Mouse (Mus musculus) intestine, embryonic 16.5 days (tissue): ENCODE results near the gene Spata31d1a. TPM values are rescaled to one million over a fixed set of nuclear protein-coding genes. Genes with fewer than 3 reads are reported as not detected.
"Not testable (repeated sequence)": the region's sequence is repeated elsewhere in the genome, so short reads cannot be mapped to it uniquely, and the experiment has no call there.

Source experiments
- ATAC-seq: fragments of 200-750 bp; cut with Nextera tagmentation; 2 replicates; pipeline ENCODE4 v1.8.0; 2017; ENCODE audit warnings: moderate TSS enrichment, moderate library complexity
- H3K27ac ChIP-seq: fragments of 300-500 bp; sonication (generic); 2 replicates; pipeline ENCODE4 v1.5.1; 2014; ENCODE audit warnings: mild to moderate bottlenecking, low read length
- H3K27me3 ChIP-seq: fragments of 300-500 bp; sonication (generic); replicated peaks from 2 replicates; pipeline ENCODE4 v1.6.1; 2014; ENCODE audit warnings: low read length, control low read depth, mixed read lengths; ENCODE audit not compliant: control insufficient read depth, insufficient read depth
- H3K36me3 ChIP-seq: fragments of 300-500 bp; sonication (generic); 2 replicates; pipeline ENCODE4 v1.6.1; 2014; ENCODE audit warnings: low read length, control low read depth; ENCODE audit not compliant: control insufficient read depth, insufficient read depth
- H3K4me1 ChIP-seq: fragments of 300-500 bp; sonication (generic); 2 replicates; pipeline ENCODE4 v1.6.1; 2014; ENCODE audit warnings: low read length, control low read depth, mixed read lengths; ENCODE audit not compliant: control insufficient read depth, insufficient read depth
- H3K4me2 ChIP-seq: fragments of 300-500 bp; sonication (generic); 2 replicates; pipeline ENCODE4 v1.6.1; 2014; ENCODE audit warnings: low read depth, low read length, control low read depth
- H3K4me3 ChIP-seq: fragments of 300-500 bp; sonication (generic); 2 replicates; pipeline ENCODE4 v1.5.1; 2014; ENCODE audit warnings: mild to moderate bottlenecking, low read length
- H3K9ac ChIP-seq: fragments of 300-500 bp; sonication (generic); 2 replicates; pipeline ENCODE4 v1.6.1; 2014; ENCODE audit warnings: low read depth, low read length
- H3K9me3 ChIP-seq: fragments of 300-500 bp; sonication (generic); 2 replicates; pipeline ENCODE4 v1.6.1; 2016; ENCODE audit warnings: low read length, control low read depth; ENCODE audit not compliant: control insufficient read depth
- WGBS: fragments of 180-500 bp; shearing (Covaris S2); extraction: QIAGEN DNeasy Blood & Tissue Kit; methylation state at CpG from one replicate; pipeline ENCODE4 v1.1.7; 2014; 5-methylcytosine and 5-hydroxymethylcytosine counted together
- polyA plus RNA-seq: library from polyadenylated mRNA; unstranded; fragments of >200 nt; fragmentation: Nextera tagmentation; extraction: Ambion mirVana; gene quantifications from 2 replicates; pipeline ENCODE4 v1.2.1, GENCODE M21; 2015

Gene Spata31d1a
- polyA plus RNA-seq, 1 experiment from 2014 or later = not detected

DNA sequence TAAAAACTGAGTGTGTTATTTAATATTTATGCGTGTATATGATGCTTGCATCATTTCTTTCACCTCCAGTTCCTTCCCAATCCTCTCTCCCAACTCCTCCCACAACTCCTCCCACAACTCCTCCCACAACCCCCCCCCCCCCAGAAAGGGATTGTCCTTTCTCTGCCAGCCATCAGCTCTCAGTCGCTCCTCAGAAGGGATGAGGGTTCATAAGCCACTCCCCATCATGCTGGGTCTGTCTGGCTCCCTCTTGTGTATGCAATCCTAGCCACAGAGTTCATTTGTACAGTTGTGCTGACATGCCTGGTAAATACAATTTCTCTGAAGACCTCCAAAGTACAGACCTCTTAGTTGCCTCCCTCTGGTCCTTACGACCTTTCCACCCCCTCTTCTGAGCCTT lies 25.1 kb upstream of the Spata31d1a start:
- peak; percentile 68 for ATAC-seq
- H3K27ac ChIP-seq = no peak overlapping the region
- no peaks in the 10 kb centered on the region; the same call in 1 of the 2 replicates for H3K4me1 ChIP-seq
- H3K9ac ChIP-seq = no peak overlapping the region
- H3K9me3 ChIP-seq = no peaks in the 10 kb centered on the region
- H3K27me3 ChIP-seq = no peaks in the 10 kb centered on the region
- WGBS = 28% methylated on average over 3 of the region's 3 CpGs
- no peak overlapping the region for H3K4me3 ChIP-seq
- H3K4me2 ChIP-seq = no peak overlapping the region
- H3K36me3 ChIP-seq = no peaks in the 10 kb centered on the region

GRCm38 (mm10) chr13:59734347-59734746 lies 24.2 kb upstream of the Spata31d1a start:
- not testable (repeated sequence) for H3K36me3 ChIP-seq, H3K4me2 ChIP-seq, H3K27me3 ChIP-seq, H3K4me3 ChIP-seq, H3K9ac ChIP-seq, H3K4me1 ChIP-seq, H3K9me3 ChIP-seq, H3K27ac ChIP-seq
- 34% methylated on average over 6 of the region's 6 CpGs for WGBS
- ATAC-seq = peak; percentile 47

DNA sequence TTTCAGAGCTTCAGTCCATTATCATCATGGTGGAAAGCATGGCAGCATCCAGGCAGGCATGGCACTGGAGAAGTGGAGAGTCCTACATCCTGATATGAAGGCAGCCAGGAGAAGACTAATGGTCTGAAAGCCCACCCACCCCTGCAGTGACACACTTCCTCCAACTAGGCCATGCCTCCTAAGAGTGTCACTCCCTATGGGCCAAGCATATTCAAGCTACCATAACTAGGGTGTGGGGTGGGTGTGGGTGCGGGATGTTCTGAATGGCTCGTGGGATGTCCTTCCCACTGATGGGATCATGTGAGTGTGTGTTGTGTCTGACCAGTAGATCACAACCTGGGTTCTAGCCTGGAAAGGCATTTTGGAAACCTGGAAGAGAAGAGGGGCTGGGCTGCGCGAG lies 23.8 kb upstream of the Spata31d1a start:
- Histone ChIP-seq H3K4me3 (no peak overlapping the region), H3K4me1 (no peaks in the 10 kb centered on the region; the same call in 1 of the 2 replicates), H3K36me3 (no peaks in the 10 kb centered on the region), H3K9ac (no peak overlapping the region), H3K27me3 (no peaks in the 10 kb centered on the region), H3K9me3 (no peaks in the 10 kb centered on the region), H3K27ac (no peak overlapping the region), H3K4me2 (no peak overlapping the region)
- 84% methylated on average over 2 of the region's 4 CpGs for WGBS
- ATAC-seq = 0 out of 2 replicates have a peak, but pooled peaks have one; percentile 35

- H3K36me3 ChIP-seq = no peaks in the 10 kb centered on the region
- no peaks in the 10 kb centered on the region; the same call in 1 of the 2 replicates for H3K4me1 ChIP-seq
- H3K9me3 ChIP-seq = no peaks in the 10 kb centered on the region
- no peaks in the 10 kb centered on the region for H3K27me3 ChIP-seq
- 34% methylated on average over 7 of the region's 7 CpGs for WGBS
- no peak within 1 kb of the TSS for H3K27ac ChIP-seq
- H3K4me2 ChIP-seq = no peak within 1 kb of the TSS
- ATAC-seq = no peak
- no peak within 1 kb of the TSS for H3K4me3 ChIP-seq
- no peak within 1 kb of the TSS for H3K9ac ChIP-seq
Observed at GRCm38 (mm10) chr13:59731652-59732051, 21.5 kb upstream of the Spata31d1a start, which contains the start of gene Spata31d1d. TSS of gene Spata31d1d (minus strand) at chr13:59731752.

- Histone ChIP-seq H3K4me2 (no peak overlapping the region), H3K9ac (no peak overlapping the region)
Observed at GRCm38 (mm10) chr13:59728378-59729093, 18.4 kb upstream of the Spata31d1a start.

DNA sequence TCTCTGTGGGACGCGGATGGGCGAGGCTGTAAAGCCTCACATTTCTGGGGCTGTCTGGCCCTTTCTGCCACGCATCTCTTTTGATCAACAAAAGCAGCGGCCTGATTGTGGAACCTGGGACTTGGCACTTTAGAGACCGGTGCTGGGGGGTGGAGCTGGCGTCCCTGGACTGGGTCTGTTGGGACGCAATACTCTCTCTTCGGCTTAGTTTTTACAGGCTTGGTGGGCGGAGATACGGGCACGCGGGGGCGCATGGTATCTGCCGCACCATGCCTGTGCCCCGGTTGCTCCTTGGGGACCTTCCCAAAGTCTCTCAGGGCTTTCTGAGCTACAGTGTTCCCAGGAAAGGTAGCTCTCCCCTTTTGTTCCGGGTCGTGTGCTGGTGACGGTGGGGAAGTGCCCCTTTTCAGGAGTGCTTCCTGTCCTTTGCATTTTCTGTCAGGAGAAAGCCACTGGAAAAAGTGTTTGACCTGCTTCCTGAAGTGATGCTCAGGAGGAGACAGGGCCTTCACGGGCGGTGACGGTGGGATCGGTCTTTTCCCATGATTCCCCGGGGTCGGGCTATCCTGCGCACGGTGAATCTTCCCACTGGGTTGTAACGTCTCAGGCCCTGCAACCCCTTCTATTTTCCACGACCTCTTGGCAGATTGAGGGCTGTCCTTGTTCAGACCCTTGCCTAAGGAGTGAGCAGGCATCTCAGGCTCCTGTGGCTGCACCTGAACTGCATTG lies 16.2 kb upstream of the Spata31d1a start:
- Histone ChIP-seq H3K4me1 (no peaks in the 10 kb centered on the region), H3K4me3 (no peak overlapping the region), H3K36me3 (no peaks in the 10 kb centered on the region), H3K4me2 (0 out of 2 replicates have a peak overlapping the region, but pooled peaks have one; percentile 2), H3K27me3 (no peaks in the 10 kb centered on the region), H3K9ac (peak overlapping the region; percentile 5; the same call in 1 of the 2 replicates), H3K9me3 (no peaks in the 10 kb centered on the region), H3K27ac (no peak overlapping the region)
- 26% methylated on average over 29 of the region's 29 CpGs for WGBS
- no peak for ATAC-seq

More at GRCm38 (mm10) chr13:59728378-59729093, 18.4 kb upstream of the Spata31d1a start:
- H3K9me3 ChIP-seq = no peaks in the 10 kb centered on the region
- peak; percentile 89 for ATAC-seq
- no peaks in the 10 kb centered on the region for H3K27me3 ChIP-seq
- no peaks in the 10 kb centered on the region for H3K36me3 ChIP-seq
- no peak overlapping the region for H3K4me3 ChIP-seq
- no peak overlapping the region for H3K27ac ChIP-seq
- H3K4me1 ChIP-seq = no peaks in the 10 kb centered on the region
- 22% methylated on average over 7 of the region's 7 CpGs for WGBS

GRCm38 (mm10) chr13:59722089-59722488 lies 12.0 kb upstream of the Spata31d1a start:
- not testable (repeated sequence) for H3K4me1 ChIP-seq, H3K27ac ChIP-seq, H3K9ac ChIP-seq, H3K36me3 ChIP-seq, H3K27me3 ChIP-seq, H3K9me3 ChIP-seq, H3K4me3 ChIP-seq, ATAC-seq, H3K4me2 ChIP-seq
- WGBS = 82% methylated on average over 1 of the region's 1 CpGs

DNA sequence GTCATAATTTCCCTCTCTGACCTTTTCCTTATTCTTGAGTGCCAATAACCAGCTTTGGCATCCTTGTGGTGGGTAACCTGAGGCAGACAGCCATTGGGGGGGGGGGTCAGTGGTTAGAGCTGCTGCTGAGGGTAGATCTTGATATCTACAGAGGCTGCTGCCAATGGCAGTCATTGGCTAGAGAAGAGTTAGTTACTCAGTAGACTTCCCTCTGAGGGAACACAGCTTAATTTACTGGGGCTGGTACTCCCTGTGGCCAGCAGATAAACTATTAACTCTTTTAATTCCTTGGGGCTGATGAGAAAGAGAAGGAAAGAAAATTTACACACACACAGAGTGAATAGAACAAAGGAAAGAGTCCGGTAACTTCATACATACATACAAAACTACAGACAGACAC lies 9.3 kb upstream of the Spata31d1a start:
- Histone ChIP-seq H3K4me3 (no peak overlapping the region), H3K27ac (no peak overlapping the region), H3K9me3 (no peaks in the 10 kb centered on the region), H3K36me3 (no peaks in the 10 kb centered on the region), H3K4me2 (no peak overlapping the region), H3K9ac (no peak overlapping the region), H3K4me1 (peaks cover 5% of the 10 kb centered on the region; the same call in 1 of the 2 replicates), H3K27me3 (no peaks in the 10 kb centered on the region)
- ATAC-seq = no peak
- WGBS = 94% methylated on average over 1 of the region's 1 CpGs

DNA sequence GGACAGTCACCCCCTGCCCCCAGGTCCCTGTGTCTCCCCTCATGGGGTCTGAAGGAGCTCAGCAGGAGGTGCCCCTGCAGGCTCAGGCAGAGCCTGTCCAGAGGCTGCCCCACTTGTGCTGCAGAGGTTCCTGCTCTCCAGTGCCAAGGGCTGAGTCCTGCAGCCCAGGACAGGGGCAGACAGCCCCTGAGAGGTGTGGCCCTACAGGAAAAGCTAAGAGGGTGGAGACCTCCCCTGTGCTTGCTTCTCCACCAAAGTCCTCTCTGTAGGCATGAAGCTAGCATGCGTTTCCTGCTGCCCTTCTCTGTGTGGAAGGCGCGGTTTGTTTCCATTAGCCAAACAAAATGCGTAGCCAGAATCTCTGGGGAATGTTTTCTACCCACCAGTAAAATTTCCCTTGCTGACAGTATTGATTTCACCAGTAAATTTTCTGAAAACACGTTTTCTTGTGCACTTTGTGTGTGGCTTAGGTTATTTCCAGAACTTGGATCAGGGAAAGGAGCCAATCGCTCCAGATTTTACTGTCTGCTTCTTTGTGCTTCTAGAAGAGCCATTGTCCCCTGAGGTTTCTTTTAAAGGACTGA lies 8.8 kb upstream of the Spata31d1a start:
- 23% methylated on average over 6 of the region's 6 CpGs for WGBS
- not testable (repeated sequence) for H3K4me2 ChIP-seq
- ATAC-seq = peak; percentile 64; the same call in 1 of the 2 replicates

More for the DNA sequence above, 8.8 kb upstream of the Spata31d1a start:
- not testable (repeated sequence) for H3K9me3 ChIP-seq, H3K27me3 ChIP-seq, H3K4me3 ChIP-seq, H3K4me1 ChIP-seq, H3K9ac ChIP-seq, H3K27ac ChIP-seq, H3K36me3 ChIP-seq
